Mouse (Mus musculus): ENCODE measurements around the gene Hivep3.

- no peak for TF ChIP-seq BHLHE40 (IDR thresholded peaks at IDR 0.05; ENCODE audit: borderline replicate concordance, low read depth, low read length)
- TF ChIP-seq MEF2A (IDR thresholded peaks at IDR 0.05; ENCODE audit: extremely low read depth, insufficient replicate concordance, low read depth, low read length, poor library complexity, severe bottlenecking), result no peak
- no peak for TF ChIP-seq POLR2AphosphoS5 (IDR thresholded peaks at IDR 0.05; ENCODE audit: borderline replicate concordance, low read depth, low read length)
- no peak for TF ChIP-seq EP300 (IDR thresholded peaks at IDR 0.05; ENCODE audit: low read depth in 1 of 2, low read length in 2 of 2)
- no peak for TF ChIP-seq POLR2AphosphoS2 (IDR thresholded peaks at IDR 0.05; ENCODE audit: low read length)
- TF ChIP-seq GATA1 (IDR thresholded peaks at IDR 0.05; ENCODE audit: low read depth, low read length), result no peak
- TF ChIP-seq CTCF (IDR thresholded peaks at IDR 0.05 in 2 of 3, conservative IDR thresholded peaks at IDR 0.05 in 1 of 3; ENCODE audit: control insufficient read depth in 1 of 3, insufficient read depth in 1 of 3, low read depth in 2 of 3, low read length in 3 of 3, poor library complexity in 1 of 3, severe bottlenecking in 1 of 3), result no peak
These were observed 161.3 kb downstream of the Hivep3 start for GRCm38 (mm10) chr4:119894797-119895458.

Data from MEL (cell line).